Mouse (Mus musculus) effector memory CD4-positive, alpha-beta T cell, adult 5 months (primary cell): ENCODE measurements around the gene Spx. TPM values are rescaled to one million over a fixed set of nuclear protein-coding genes. Genes with fewer than 3 reads are reported as not detected.

Experiments used
- polyA plus RNA-seq: library from polyadenylated mRNA; unstranded; fragments of 100-300 nt; shearing (Covaris generic); gene quantifications from one replicate; pipeline ENCODE4 v1.2.1, GENCODE M21; 2017

The Spx gene
- 0.26 TPM for polyA plus RNA-seq

GRCm38 (mm10) chr6:142412906-142413491 is at the start of gene Spx:
TSS of gene Spx (plus strand) at chr6:142413441.

GRCm38 (mm10) chr6:142387011-142387754 is 26.1 kb upstream of the Spx start, which contains the start of the genes Recql and Golt1b:
TSS of gene Recql (minus strand) at chr6:142387087.
TSS of gene Golt1b (plus strand) at chr6:142387221.

Other genes starting within 250 kb of the Spx start
- 1.8 TPM for gene Slco1a6, start 204.9 kb upstream of the Spx start, polyA plus RNA-seq
- gene Iapp, start 115.0 kb upstream of the Spx start, polyA plus RNA-seq: not detected
- gene Slco1a5, start 90.5 kb upstream of the Spx start, polyA plus RNA-seq: not detected
- gene Pyroxd1, start 67.8 kb upstream of the Spx start, polyA plus RNA-seq: 17.3 TPM
- gene Recql, start 26.4 kb upstream of the Spx start, polyA plus RNA-seq: 30.1 TPM
- gene Golt1b, start 26.2 kb upstream of the Spx start, polyA plus RNA-seq: 40.0 TPM
- not detected for gene Gys2, start 59.7 kb downstream of the Spx start, polyA plus RNA-seq
- 39.6 TPM for gene Ldhb, start 94.5 kb downstream of the Spx start, polyA plus RNA-seq
- gene Kcnj8, start 158.2 kb downstream of the Spx start, polyA plus RNA-seq: 1.4 TPM